Mouse (Mus musculus) heart, embryonic 12.5 days (tissue): ENCODE data around the gene Timp3. TPM values are rescaled to one million over a fixed set of nuclear protein-coding genes. Genes with fewer than 3 reads are reported as not detected.
"Not testable (repeated sequence)": the region's sequence is repeated elsewhere in the genome, so short reads cannot be mapped to it uniquely, and the experiment has no call there.

Source experiments
- ATAC-seq: fragments of 200-750 bp; cut with Nextera tagmentation; 2 replicates; pipeline ENCODE4 v1.8.0; 2017; ENCODE audit warnings: moderate TSS enrichment, moderate library complexity; ENCODE audit not compliant: insufficient number of reproducible peaks, low FRiP score
- H3K27ac ChIP-seq: fragments of 300-500 bp; sonication (generic); 2 replicates; pipeline ENCODE4 v1.5.1; 2016; ENCODE audit warnings: mild to moderate bottlenecking, moderate library complexity; ENCODE audit not compliant: poor library complexity, severe bottlenecking
- H3K27me3 ChIP-seq: fragments of 300-500 bp; sonication (generic); replicated peaks from 2 replicates; pipeline ENCODE4 v1.6.1; 2016; ENCODE audit warnings: mild to moderate bottlenecking, moderate library complexity
- H3K36me3 ChIP-seq: fragments of 300-500 bp; sonication (generic); 2 replicates; pipeline ENCODE4 v1.6.1; 2016; ENCODE audit warnings: mild to moderate bottlenecking, moderate library complexity
- H3K4me1 ChIP-seq: fragments of 300-500 bp; sonication (generic); replicated peaks from 2 replicates; pipeline ENCODE4 v1.6.1; 2016; ENCODE audit warnings: mild to moderate bottlenecking
- H3K4me2 ChIP-seq: fragments of 300-500 bp; sonication (generic); 2 replicates; pipeline ENCODE4 v1.6.1; 2016; ENCODE audit warnings: mild to moderate bottlenecking, moderate library complexity
- H3K4me3 ChIP-seq: fragments of 300-500 bp; sonication (generic); 2 replicates; pipeline ENCODE4 v1.5.1; 2016; ENCODE audit warnings: mild to moderate bottlenecking
- H3K9ac ChIP-seq: fragments of 300-500 bp; sonication (generic); 2 replicates; pipeline ENCODE4 v1.6.1; 2016; ENCODE audit warnings: mild to moderate bottlenecking, moderate library complexity
- H3K9me3 ChIP-seq: fragments of 300-500 bp; sonication (generic); replicated peaks from 2 replicates; pipeline ENCODE4 v1.6.1; 2016; ENCODE audit warnings: mild to moderate bottlenecking, moderate library complexity
- WGBS: fragments of 180-500 bp; shearing (Covaris S2); methylation state at CpG from one replicate; pipeline ENCODE4 v1.1.7; 2016; 5-methylcytosine and 5-hydroxymethylcytosine counted together
- polyA plus RNA-seq: library from polyadenylated mRNA; unstranded; fragments of >200 nt; fragmentation: Nextera tagmentation; extraction: Ambion mirVana; gene quantifications from 2 replicates; pipeline ENCODE4 v1.2.1, GENCODE M21; 2016

Timp3 gene
- polyA plus RNA-seq, 1 experiment from 2014 or later: 71.5 TPM

DNA sequence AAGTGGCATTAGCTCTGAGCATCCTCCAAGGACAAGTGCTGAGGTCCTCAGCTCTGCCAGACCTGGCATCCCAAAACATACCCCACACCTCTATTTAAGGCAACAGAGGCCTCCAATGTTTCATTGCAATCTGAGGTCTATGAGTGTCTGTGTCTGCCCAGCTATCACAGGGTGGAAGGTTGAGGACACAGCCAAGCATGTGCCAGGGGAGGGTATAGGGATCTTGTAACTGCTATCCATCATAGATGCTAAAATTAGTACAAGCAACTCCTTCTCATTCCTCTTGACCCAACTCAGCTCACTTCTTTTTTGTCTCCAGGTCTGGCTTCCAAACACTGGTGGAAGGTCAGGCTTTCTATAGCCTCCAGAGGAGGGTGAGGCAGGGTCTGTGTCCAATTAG lies 71.4 kb downstream of the Timp3 start:
- Histone ChIP-seq H3K36me3 (no peaks in the 10 kb centered on the region), H3K27ac (peak overlapping the region; percentile 43), H3K27me3 (no peaks in the 10 kb centered on the region), H3K4me1 (peaks cover 37% of the 10 kb centered on the region), H3K9me3 (no peaks in the 10 kb centered on the region), H3K4me3 (no peak overlapping the region), H3K4me2 (no peak overlapping the region), H3K9ac (no peak overlapping the region)
- ATAC-seq: no peak

- Histone ChIP-seq H3K4me1 (peaks cover 26% of the 10 kb centered on the region), H3K27me3 (no peaks in the 10 kb centered on the region), H3K4me2 (no peak overlapping the region), H3K27ac (no peak overlapping the region), H3K36me3 (no peaks in the 10 kb centered on the region), H3K4me3 (no peak overlapping the region), H3K9ac (no peak overlapping the region), H3K9me3 (no peaks in the 10 kb centered on the region)
- ATAC-seq: no peak
- 83% methylated on average over 2 of the region's 2 CpGs for WGBS
These were observed 73.9 kb downstream of the Timp3 start for GRCm38 (mm10) chr10:86374061-86374460.

- no peak overlapping the region for H3K9ac ChIP-seq
- no peaks in the 10 kb centered on the region for H3K27me3 ChIP-seq
- H3K36me3 ChIP-seq: no peaks in the 10 kb centered on the region
- no peaks in the 10 kb centered on the region for H3K9me3 ChIP-seq
- H3K27ac ChIP-seq: no peak overlapping the region
- no peak overlapping the region for H3K4me3 ChIP-seq
- H3K4me1 ChIP-seq: peaks cover 19% of the 10 kb centered on the region
- WGBS: 46% methylated on average over 11 of the region's 11 CpGs
- ATAC-seq: no peak
- H3K4me2 ChIP-seq: no peak overlapping the region
These were observed 75.7 kb downstream of the Timp3 start for GRCm38 (mm10) chr10:86375903-86376302.

- H3K36me3 ChIP-seq: no peaks in the 10 kb centered on the region
- WGBS: 71% methylated on average over 8 of the region's 8 CpGs
- ATAC-seq: no peak
- H3K9me3 ChIP-seq: no peaks in the 10 kb centered on the region
- H3K9ac ChIP-seq: no peak overlapping the region
- H3K4me2 ChIP-seq: no peak overlapping the region
- H3K4me3 ChIP-seq: no peak overlapping the region
- H3K27me3 ChIP-seq: no peaks in the 10 kb centered on the region
- H3K27ac ChIP-seq: no peak overlapping the region
- H3K4me1 ChIP-seq: peaks cover 22% of the 10 kb centered on the region
These were observed 76.4 kb downstream of the Timp3 start for GRCm38 (mm10) chr10:86376392-86377185.

DNA sequence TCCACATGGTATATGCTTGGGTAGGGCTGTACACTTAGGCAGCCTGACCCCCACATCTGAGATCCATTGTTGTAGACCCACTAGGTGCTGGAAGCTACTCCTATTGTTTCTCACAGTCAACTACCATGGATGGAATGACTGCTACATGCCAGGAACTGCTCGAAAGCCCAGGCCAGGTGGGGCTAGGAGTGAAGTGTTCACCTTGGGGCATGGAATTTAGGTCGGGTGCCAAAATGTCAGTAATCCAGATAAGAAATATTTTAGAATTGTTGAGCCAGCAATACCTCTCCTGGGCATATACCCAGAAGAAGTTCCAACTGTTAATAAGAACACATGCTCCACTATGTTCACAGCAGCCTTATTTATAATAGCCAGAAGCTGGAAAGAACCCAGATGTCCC lies 78.6 kb downstream of the Timp3 start:
- not testable (repeated sequence) for H3K36me3 ChIP-seq, H3K4me2 ChIP-seq, H3K4me3 ChIP-seq, H3K9ac ChIP-seq, H3K27me3 ChIP-seq, ATAC-seq, H3K9me3 ChIP-seq, H3K27ac ChIP-seq
- WGBS: 67% methylated on average over 2 of the region's 2 CpGs
- peaks cover 19% of the 10 kb centered on the region for H3K4me1 ChIP-seq

DNA sequence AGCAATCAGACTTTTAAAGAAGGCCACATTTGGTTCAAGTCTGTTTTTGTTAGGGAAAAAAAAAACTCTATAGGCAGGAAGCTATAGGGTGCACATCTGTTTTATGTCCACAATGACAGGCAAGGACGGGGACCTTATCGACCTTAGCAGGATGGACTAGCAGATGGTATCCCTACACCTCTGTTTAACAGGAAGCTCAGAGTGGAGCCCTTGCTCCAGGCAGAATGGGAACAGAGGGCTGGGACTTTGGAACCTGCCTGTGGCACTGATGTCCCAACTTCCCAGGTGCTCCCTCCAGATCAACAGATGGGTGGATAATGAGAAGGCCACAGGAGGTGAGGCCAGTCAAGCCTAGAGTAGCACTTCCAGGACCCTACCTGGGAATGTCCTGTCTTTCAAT lies 80.5 kb downstream of the Timp3 start:
- WGBS: 30% methylated on average over 2 of the region's 2 CpGs
- no peaks in the 10 kb centered on the region for H3K9me3 ChIP-seq
- no peak overlapping the region for H3K4me2 ChIP-seq
- H3K9ac ChIP-seq: no peak overlapping the region
- peaks cover 17% of the 10 kb centered on the region for H3K4me1 ChIP-seq
- no peak; the same call in 1 of the 2 replicates for ATAC-seq
- H3K27ac ChIP-seq: no peak overlapping the region
- H3K4me3 ChIP-seq: no peak overlapping the region
- H3K27me3 ChIP-seq: no peaks in the 10 kb centered on the region
- no peaks in the 10 kb centered on the region for H3K36me3 ChIP-seq

DNA sequence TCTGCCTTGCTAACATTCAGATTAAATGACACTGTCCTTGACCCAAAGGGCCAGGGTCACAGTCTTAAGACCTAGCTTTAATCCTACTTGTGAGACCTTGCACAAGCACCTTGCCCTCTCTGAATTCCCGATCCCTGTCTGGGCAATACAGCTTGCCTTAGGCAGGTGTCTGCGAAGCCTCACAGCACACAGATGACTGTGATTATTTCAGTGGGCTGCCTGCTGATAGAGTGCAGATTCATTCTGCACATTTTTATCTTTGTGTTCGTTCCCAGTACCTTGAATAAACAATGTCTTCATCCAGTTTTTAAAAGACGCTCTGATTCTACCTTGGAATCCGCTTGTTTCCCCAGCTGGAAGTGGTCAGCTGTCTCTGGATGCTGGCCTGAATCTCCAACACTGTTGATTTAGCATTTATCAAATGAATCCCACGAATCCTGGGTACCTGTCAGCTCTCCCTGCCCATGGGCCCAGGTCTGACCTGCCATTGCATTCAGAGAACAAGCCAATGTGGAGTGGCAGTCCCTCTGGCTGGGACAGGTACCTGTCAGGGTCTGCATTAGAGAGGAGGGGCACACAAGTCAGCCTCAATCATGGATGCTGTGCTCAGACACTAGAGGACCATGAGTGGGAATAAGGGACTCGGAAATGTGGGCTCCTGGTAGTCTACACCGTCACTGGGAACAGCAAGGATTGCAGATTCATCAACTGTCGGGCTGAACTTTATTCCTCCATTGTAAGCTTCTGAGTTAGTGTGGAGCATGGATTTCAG lies 81.2 kb downstream of the Timp3 start:
- WGBS: 49% methylated on average over 9 of the region's 9 CpGs
- Histone ChIP-seq H3K9me3 (no peaks in the 10 kb centered on the region), H3K27me3 (no peaks in the 10 kb centered on the region), H3K4me3 (no peak overlapping the region), H3K4me1 (peaks cover 16% of the 10 kb centered on the region), H3K9ac (no peak overlapping the region), H3K27ac (no peak overlapping the region; the same call in 1 of the 2 replicates), H3K4me2 (no peak overlapping the region), H3K36me3 (no peaks in the 10 kb centered on the region)
- no peak; the same call in 1 of the 2 replicates for ATAC-seq

DNA sequence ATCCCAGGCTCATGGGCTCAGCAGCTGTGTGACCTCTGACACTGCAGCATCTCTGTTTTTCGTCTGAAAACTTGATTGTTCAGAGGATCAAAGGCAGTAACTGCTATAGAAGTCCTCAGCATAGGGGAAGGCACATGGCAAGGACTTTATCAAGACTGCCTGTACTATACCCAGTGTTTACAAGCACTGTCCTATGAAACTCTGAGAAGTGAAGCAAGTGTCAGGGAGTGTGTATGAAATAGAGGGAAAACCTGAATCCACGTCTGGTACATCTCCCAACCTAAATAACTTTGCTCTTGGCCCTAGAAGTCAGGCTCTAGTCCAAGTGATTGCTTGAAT lies 81.7 kb downstream of the Timp3 start:
- Histone ChIP-seq H3K9me3 (no peaks in the 10 kb centered on the region), H3K4me2 (no peak overlapping the region), H3K36me3 (no peaks in the 10 kb centered on the region), H3K27me3 (no peaks in the 10 kb centered on the region), H3K27ac (no peak overlapping the region), H3K4me1 (peaks cover 21% of the 10 kb centered on the region), H3K4me3 (no peak overlapping the region), H3K9ac (no peak overlapping the region)
- no peak for ATAC-seq
- 31% methylated on average over 2 of the region's 2 CpGs for WGBS

DNA sequence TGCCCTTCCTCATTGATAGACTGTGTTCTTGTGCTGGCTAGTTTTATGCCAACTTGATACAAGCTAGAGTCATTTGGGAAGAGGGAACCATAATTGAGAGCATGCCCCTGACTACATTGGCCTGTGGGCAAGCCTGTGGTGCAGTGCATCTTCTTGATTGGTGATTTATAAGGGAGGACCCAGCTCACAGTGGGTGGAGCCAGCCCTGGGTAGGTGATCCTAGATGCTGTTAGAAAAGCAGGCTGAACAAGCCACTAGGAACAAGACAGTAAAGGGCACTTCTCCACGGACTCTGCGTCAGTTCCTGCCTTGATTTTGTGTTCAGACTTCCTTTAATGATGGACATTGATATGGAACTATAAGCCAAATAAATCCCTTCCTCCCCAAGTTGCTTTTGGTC lies 84.5 kb downstream of the Timp3 start:
- Histone ChIP-seq H3K9me3 (no peaks in the 10 kb centered on the region), H3K4me3 (no peak overlapping the region), H3K36me3 (no peaks in the 10 kb centered on the region), H3K9ac (no peak overlapping the region), H3K4me2 (no peak overlapping the region), H3K27me3 (no peaks in the 10 kb centered on the region), H3K4me1 (peaks cover 38% of the 10 kb centered on the region), H3K27ac (no peak overlapping the region)
- no peak for ATAC-seq
- 87% methylated on average over 2 of the region's 2 CpGs for WGBS

DNA sequence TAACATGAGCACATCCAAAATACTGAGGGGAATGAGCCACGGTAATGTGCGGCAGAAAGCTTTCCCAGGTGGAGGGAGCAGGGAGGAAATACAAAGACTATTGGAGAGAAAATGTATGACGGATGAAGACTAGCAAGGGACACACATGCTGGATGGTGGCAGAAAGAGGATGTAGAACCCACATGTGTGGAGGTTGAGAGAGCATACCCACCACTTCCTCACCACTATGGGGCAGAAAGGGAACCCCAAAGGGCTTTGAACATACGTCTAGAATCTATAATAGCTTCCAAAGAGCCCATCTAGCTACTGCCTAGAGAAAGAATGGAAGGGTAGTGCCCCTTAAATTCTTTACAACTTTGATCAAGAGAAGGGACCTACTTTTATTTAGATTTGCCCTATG lies 85.5 kb downstream of the Timp3 start:
- Histone ChIP-seq H3K9ac (no peak overlapping the region), H3K4me1 (peaks cover 36% of the 10 kb centered on the region), H3K27ac (no peak overlapping the region), H3K4me2 (no peak overlapping the region), H3K9me3 (no peaks in the 10 kb centered on the region), H3K4me3 (no peak overlapping the region), H3K36me3 (no peaks in the 10 kb centered on the region), H3K27me3 (no peaks in the 10 kb centered on the region)
- 80% methylated on average over 4 of the region's 4 CpGs for WGBS
- no peak for ATAC-seq

- no peak overlapping the region for H3K4me3 ChIP-seq
- H3K36me3 ChIP-seq: no peaks in the 10 kb centered on the region
- H3K9me3 ChIP-seq: no peaks in the 10 kb centered on the region
- H3K27me3 ChIP-seq: no peaks in the 10 kb centered on the region
- H3K27ac ChIP-seq: no peak overlapping the region
- 54% methylated on average over 4 of the region's 4 CpGs for WGBS
- ATAC-seq: no peak
- peaks cover 31% of the 10 kb centered on the region for H3K4me1 ChIP-seq
- H3K9ac ChIP-seq: no peak overlapping the region
- H3K4me2 ChIP-seq: no peak overlapping the region
These were observed 86.1 kb downstream of the Timp3 start for GRCm38 (mm10) chr10:86386232-86386631.
